Mouse (Mus musculus) heart, postnatal 0 days (tissue): ENCODE data around the gene Nxph3.

ENCODE experiments used
- CTCF ChIP-seq: IDR thresholded peaks from 2 replicates; pipeline ENCODE4 v1.5.1; 2016; ENCODE audit warnings: antibody characterized with exemption, control low read depth, low read depth
- EP300 ChIP-seq: IDR thresholded peaks from 2 replicates; pipeline ENCODE4 v1.6.1; 2016; ENCODE audit warnings: antibody characterized with exemption, low read depth

DNA sequence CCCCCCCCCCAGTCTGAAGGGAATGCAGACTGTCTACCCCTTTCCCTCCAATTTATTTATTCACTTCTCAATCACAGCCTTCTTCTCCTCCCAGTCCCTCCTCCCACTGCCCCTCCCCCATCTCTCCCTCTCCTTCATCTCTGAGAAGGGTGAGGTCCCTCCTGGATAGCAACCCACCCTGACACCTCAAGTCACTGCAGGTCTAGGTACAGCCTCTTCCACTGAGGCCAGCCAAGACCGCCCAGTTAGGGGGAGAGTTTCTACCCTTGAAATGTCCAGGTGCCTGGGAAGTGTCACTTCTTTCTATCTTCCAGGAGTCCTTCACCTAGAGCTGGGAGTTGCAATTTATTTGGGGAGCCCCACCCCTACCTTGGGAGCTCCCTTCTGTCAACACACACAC lies 2.5 kb downstream of the Nxph3 start:
- TF ChIP-seq CTCF (no peak), EP300 (no peak)
